14 mouse cellular contexts compared by ENCODE assay signal in the genomic region with DNA sequence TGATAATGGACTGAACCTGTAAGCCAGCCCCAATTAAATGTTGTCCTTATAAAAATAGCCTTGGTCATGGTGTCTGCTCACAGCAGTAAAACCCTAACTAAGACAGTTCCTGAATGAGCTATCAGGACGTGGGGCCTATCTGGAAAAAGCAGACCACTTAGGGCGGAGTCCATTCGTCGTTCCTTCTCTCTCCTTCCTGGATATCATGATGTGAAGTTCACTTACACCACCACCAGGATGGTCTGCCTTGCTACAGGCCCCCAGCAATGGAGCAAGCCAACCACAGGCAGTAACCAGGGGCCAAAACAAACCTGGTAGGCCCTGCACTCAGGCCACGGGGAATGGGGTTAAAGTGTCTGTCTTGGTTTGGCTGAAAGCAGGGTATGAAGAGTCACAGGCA. TPM values are rescaled to one million over a fixed set of nuclear protein-coding genes. Genes with fewer than 3 reads are reported as not detected.
DNase-seq lines count a peak whose midpoint lies in the region; ATAC-seq and TF ChIP-seq lines count a peak whose summit lies in the region.
"Had no signal": no experiment of that assay in that cellular context is flagged by ENCODE, and none has a peak within 500 bp of the region (broad histone marks: within the 10 kb centered on the region; RNA-seq: fewer than 3 reads in every experiment).

No protein-coding gene starts in this region.

- WGBS in heart, embryonic 13.5 days, result 54% methylated on average over 5 of the region's 5 CpGs
- WGBS in liver, embryonic 13.5 days (ENCODE audit: insufficient replicate concordance), result 17% methylated on average over 5 of the region's 5 CpGs
- WGBS in stomach, postnatal 0 days, result 63% methylated on average over 5 of the region's 5 CpGs

- DNase-seq in heart, postnatal 10 days, result no peak
- peak; percentile 75 for DNase-seq in liver, embryonic 13.5 days
- DNase-seq in stomach, postnatal 0 days (ENCODE audit: low spot score), result no peak
- no peak for DNase-seq in thymus, postnatal 0 days (ENCODE audit: low spot score)
- no peak for DNase-seq in cerebellum, adult 8-10 months
- DNase-seq: B cell, adult 2 months; cerebellum, postnatal 25 days; heart, postnatal 14 days; lung, adult 2 months had no signal

- no peak; the same call in 1 of the 2 replicates for TF ChIP-seq CTCF in stomach, postnatal 0 days (IDR thresholded peaks at IDR 0.05; ENCODE audit: low read depth)

- H3K4me1 ChIP-seq in heart, embryonic 13.5 days, result peaks cover 2% of the 10 kb centered on the region
- peaks cover 64% of the 10 kb centered on the region for H3K4me1 ChIP-seq in liver, embryonic 13.5 days (replicated peaks)
- H3K4me1 ChIP-seq in stomach, postnatal 0 days (replicated peaks; ENCODE audit: control insufficient read depth, insufficient read depth), result no peaks in the 10 kb centered on the region

- H3K4me3 ChIP-seq in heart, embryonic 13.5 days, result no peak overlapping the region
- peak overlapping the region; percentile 60 for H3K4me3 ChIP-seq in liver, embryonic 13.5 days (replicated peaks)
- H3K4me3 ChIP-seq in stomach, postnatal 0 days (ENCODE audit: low read depth, low read length), result no peak overlapping the region
- H3K4me3 ChIP-seq: embryonic facial prominence, embryonic 13.5 days had no signal

- no peak for TF ChIP-seq EP300 in stomach, postnatal 0 days (optimal IDR thresholded peaks at IDR 0.05)

- no peaks in the 10 kb centered on the region for H3K27me3 ChIP-seq in heart, embryonic 13.5 days (replicated peaks)
- H3K27me3 ChIP-seq in liver, embryonic 13.5 days, result no peaks in the 10 kb centered on the region
- H3K27me3 ChIP-seq in stomach, postnatal 0 days (ENCODE audit: control insufficient read depth, insufficient read depth, low read length), result no peaks in the 10 kb centered on the region
- H3K27me3 ChIP-seq: embryonic facial prominence, embryonic 13.5 days had no signal

- H3K27ac ChIP-seq in heart, embryonic 13.5 days (replicated peaks), result no peak overlapping the region
- peak overlapping the region; percentile 100 for H3K27ac ChIP-seq in liver, embryonic 13.5 days
- H3K27ac ChIP-seq in stomach, postnatal 0 days (replicated peaks), result 0 out of 2 replicates have a peak overlapping the region, but pooled peaks have one; percentile 30
- H3K27ac ChIP-seq: embryonic facial prominence, embryonic 13.5 days had no signal

- no peaks in the 10 kb centered on the region for H3K36me3 ChIP-seq in heart, embryonic 13.5 days
- H3K36me3 ChIP-seq in liver, embryonic 13.5 days, result no peaks in the 10 kb centered on the region
- no peaks in the 10 kb centered on the region for H3K36me3 ChIP-seq in stomach, postnatal 0 days (ENCODE audit: control insufficient read depth, insufficient read depth, low read length)
- H3K36me3 ChIP-seq: embryonic facial prominence, embryonic 13.5 days had no signal

- intact Hi-C loops in heart, postnatal 10 days (cut with DNase I), result no loop called here

- ATAC-seq in heart, embryonic 13.5 days (ENCODE audit: extremely low read depth, insufficient number of reproducible peaks, low FRiP score, low TSS enrichment), result no peak
- ATAC-seq in common myeloid progenitor, adult 5-6 weeks (replicated peaks; ENCODE audit: low read depth, poor library complexity, severe bottlenecking), result peak; percentile 73
- peak; percentile 80 for ATAC-seq in liver, embryonic 13.5 days (ENCODE audit: low read depth)
- no peak for ATAC-seq in stomach, postnatal 0 days (ENCODE audit: low FRiP score, low TSS enrichment)
- no peak for ATAC-seq in frontal cortex, adult (ENCODE audit: low TSS enrichment)
- ATAC-seq: forebrain, embryonic 16.5 days had no signal

- H3K4me2 ChIP-seq in heart, embryonic 13.5 days, result peak overlapping the region; percentile 28
- peak overlapping the region; percentile 78 for H3K4me2 ChIP-seq in liver, embryonic 13.5 days
- H3K4me2 ChIP-seq in stomach, postnatal 0 days (replicated peaks; ENCODE audit: low read depth), result peak overlapping the region; percentile 21
- H3K4me2 ChIP-seq: embryonic facial prominence, embryonic 13.5 days had no signal

- no peak overlapping the region for H3K9ac ChIP-seq in heart, embryonic 13.5 days
- H3K9ac ChIP-seq in liver, embryonic 13.5 days, result peak overlapping the region; percentile 80
- H3K9ac ChIP-seq in stomach, postnatal 0 days (ENCODE audit: low read length), result no peak overlapping the region
- H3K9ac ChIP-seq: embryonic facial prominence, embryonic 13.5 days had no signal

- no peaks in the 10 kb centered on the region for H3K9me3 ChIP-seq in heart, embryonic 13.5 days
- H3K9me3 ChIP-seq in liver, embryonic 13.5 days (replicated peaks), result 0 out of 2 replicates have a peak, but pooled peaks cover 9% of the 10 kb centered on the region
- H3K9me3 ChIP-seq in stomach, postnatal 0 days (ENCODE audit: control insufficient read depth, low read length), result no peaks in the 10 kb centered on the region
- H3K9me3 ChIP-seq: embryonic facial prominence, embryonic 13.5 days had no signal

RNA-seq across cellular contexts. Expression of gene Dnajb12, which starts 5.7 kb away (rescaled TPM):
- 22.9 and 23.7 TPM in 2 replicates for polyA plus RNA-seq in heart, embryonic 13.5 days (2015; fragmentation: Nextera tagmentation; extraction: Ambion mirVana)
- 10 to 100 TPM; 35.2 to 41.9 TPM for total RNA-seq in heart, postnatal 10 days (2021)
- total RNA-seq in common myeloid progenitor, adult 5-6 weeks (2017), result 22.7 and 23.9 TPM in 2 replicates
- polyA plus RNA-seq in liver, embryonic 13.5 days (2015; fragmentation: Nextera tagmentation; extraction: Ambion mirVana), result 13.4 and 15.5 TPM in 2 replicates
- 17.4 and 19.0 TPM in 2 replicates for polyA plus RNA-seq in stomach, postnatal 0 days (2015; fragmentation: Nextera tagmentation; extraction: Ambion mirVana)
- polyA plus RNA-seq in thymus, postnatal 0 days (2015; fragmentation: Nextera tagmentation; extraction: Ambion mirVana), result 13.5 and 14.6 TPM in 2 replicates

Comparison
In these comparisons a context has a peak if more than half of its experiments do, and no peak if none do; other contexts are left out.
1. ATAC-seq: peak in common myeloid progenitor, adult 5-6 weeks (single experiment) and liver, embryonic 13.5 days (single experiment); none in heart, embryonic 13.5 days (single experiment), stomach, postnatal 0 days (single experiment) and frontal cortex, adult (single experiment).
2. H3K4me2 ChIP-seq: peak in every context shown above with its lines; median percentile 78 in liver, embryonic 13.5 days; 28 in heart, embryonic 13.5 days; 21 in stomach, postnatal 0 days.